Mouse (Mus musculus) heart, postnatal 14 days (tissue): ENCODE data around the gene Brinp2. TPM values are rescaled to one million over a fixed set of nuclear protein-coding genes. Genes with fewer than 3 reads are reported as not detected.

Source experiments
- DNase-seq, 2 experiments: peaks; one replicate each; pipeline ENCODE4 v3.0.0; 2021 to 2022
- intact Hi-C: fragments of 180-260 bp; cut with DNase I; formaldehyde crosslinking; loops from one replicate; pipeline ENCODE4 v1.15.1; 2025
- long read RNA-seq, 2 experiments: library from polyadenylated mRNA; stranded (forward); transcript quantifications; one replicate each; pipeline ENCODE4 v2.0.0; 2021
- total RNA-seq, 2 experiments: library from RNA; stranded (reverse); gene quantifications; 2 replicates each; pipeline ENCODE4 v1.2.3; 2021

Gene Brinp2
- total RNA-seq = under 1 TPM; 0.29 to 0.41 TPM
- long read RNA-seq, experiment 1 = 0 reads
- long read RNA-seq, experiment 2 = 0 reads

DNA sequence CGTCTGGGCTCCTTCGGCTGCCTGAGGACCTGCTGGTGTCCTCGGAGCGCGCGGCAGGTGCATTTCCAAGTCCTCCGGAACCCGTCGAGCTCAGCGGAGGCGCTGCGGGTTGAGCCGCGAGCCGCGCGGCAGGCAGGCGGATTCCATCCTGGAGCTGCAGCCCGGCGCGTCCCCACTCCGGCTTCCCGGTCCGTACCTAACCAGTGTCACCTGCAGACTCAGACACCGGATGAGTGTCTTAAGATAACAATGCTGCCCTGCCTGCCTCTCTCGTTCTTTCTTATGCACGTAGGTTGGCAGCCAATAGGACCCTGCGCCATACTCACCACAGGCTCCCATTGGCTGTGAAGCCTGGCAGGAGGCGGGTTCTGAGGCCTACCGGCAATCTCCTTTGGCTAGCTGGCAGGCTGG lies at the start of gene Brinp2:
Gene Brinp2, minus strand, starts transcription at position 276 of the 411 bp plus-strand sequence.
- intact Hi-C loops = no loop called here
- peak; percentile 57 to 67 for DNase-seq

DNA sequence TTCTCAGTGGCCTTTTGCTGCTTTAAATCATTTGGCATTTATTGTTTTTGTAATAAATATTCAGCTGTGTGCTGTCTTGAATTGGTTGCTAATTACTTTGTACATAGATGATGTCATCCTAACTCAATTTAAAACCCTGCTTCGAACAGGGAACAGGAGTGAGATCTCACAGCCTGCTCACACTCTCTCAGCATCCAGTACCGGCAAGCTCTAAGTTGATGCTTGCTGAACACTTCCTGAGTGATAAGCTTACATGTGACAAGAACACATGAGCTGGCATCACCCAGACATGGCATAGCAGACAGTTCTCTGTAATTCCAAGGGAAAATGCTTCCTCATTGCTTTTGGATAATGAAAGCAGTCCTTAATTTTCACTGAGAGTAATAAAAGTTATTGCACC lies 44.8 kb upstream of the Brinp2 start:
- intact Hi-C loops = no loop called here
- DNase-seq = no peak

DNA sequence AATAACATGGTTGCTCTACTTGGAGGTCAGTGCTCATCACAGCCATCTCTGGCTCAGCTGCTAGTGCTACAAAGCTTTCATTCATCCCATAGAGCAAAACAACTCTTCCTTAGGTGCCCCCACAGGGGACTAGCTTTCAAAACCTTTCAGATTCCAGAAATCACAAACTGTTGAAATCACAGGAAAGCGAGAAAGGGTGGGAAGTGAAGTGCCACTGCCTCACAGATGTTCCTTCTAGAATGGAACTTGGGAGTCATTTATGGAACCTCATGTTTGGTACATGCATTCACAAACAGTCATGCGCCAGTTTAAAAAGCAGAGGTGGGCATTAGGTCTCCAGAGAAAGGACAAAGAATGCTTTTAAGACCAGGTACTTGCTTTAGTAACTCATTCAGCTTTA lies 40.9 kb upstream of the Brinp2 start:
- intact Hi-C loops = no loop called here
- no peak for DNase-seq

DNA sequence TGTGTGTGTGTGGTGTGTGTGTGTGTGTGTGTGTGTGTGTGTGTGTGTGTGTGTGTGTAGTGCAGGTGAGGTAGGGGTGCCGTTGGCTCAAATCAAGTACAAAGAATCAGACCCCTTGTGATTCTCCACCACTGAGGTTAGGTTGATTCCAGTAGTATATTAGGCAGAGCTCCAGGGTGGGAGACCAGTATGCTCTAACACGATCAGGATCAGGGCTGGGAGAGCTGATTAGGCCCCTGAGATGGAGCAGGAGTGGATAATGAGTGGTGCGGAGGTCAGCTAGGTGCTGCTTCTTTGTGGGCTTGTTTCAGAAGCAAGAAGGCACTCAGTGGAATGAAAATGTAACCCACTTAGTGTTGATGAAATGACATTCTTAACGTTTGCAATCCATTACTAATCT lies 34.6 kb upstream of the Brinp2 start:
- intact Hi-C loops = no loop called here
- DNase-seq = no peak

DNA sequence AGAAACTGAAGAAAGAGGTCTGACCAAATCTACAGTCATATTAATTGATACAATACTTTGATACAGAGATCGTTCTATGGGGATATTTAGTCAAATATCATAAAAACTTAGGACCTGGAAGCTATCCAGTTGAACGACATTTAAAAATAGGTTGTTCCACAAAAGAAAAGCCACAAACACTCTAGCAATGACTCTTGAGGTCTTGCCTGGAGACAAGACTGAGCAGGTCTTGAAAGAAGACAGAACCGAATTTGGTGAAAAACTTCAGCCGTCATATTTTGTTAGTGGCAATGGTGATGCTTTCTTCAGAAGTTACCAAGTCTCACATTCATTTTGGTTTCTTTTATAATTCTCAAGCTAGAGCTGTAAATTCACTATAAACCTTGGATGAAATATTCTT lies 32.9 kb upstream of the Brinp2 start:
- intact Hi-C loops = no loop called here
- DNase-seq = no peak

DNA sequence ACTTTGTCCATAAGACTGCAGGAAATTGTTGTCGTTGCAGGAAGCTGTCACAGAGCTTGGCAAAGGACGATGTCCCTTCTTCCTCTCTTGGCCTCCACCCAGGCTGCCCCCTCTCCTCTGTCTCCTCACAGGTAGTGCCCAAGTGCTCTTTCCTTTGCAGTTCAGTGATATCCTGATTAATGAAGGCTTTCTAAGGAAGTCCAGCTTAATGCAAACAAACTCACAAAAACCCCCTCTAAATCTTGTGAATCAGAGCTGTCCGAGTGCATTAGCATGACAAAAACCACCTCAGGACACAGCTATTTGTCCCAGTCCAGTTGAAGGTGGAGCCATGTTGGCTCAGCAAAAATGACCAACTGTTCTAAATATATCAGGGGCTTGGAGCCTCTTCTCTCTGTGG lies 30.7 kb upstream of the Brinp2 start:
- no peak for DNase-seq
- intact Hi-C loops = no loop called here

DNA sequence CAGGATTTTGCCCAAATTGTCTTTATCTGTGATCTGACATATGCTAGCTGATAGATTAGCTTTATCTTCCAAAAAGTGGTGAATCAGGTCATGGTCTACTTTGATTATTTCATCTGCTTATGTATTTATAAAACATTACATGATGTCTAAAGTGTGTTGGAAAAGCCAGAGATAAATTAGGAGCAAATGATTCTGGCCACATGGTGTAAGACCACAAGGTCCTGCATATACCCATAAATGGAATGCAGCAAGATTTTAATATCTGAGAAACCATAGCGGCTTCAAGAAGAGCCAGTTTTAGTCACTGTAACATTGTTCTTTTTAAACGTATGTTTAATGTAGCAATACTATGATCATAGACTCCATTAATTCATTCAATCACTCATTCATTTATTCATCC lies 29.2 kb upstream of the Brinp2 start:
- intact Hi-C loops = no loop called here
- DNase-seq = no peak

DNA sequence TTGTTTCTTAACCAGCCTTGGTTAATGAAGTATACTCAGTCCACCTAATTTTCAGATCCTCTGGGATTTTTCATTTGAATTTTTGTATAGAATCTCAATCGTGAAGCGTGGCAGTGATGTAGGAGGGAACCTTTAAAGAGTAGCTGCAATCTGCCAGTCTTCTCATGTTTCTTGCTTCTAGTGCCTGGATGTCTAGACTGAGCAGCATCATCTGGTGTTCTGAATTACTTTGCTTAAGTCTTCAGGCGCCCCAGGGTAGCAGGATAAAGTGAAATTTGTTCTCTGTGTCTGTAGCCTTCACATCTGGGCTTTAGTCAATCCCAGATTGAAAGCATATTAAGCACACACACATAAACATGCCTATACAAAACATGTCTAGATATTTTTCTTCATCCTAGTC lies 27.1 kb upstream of the Brinp2 start:
- intact Hi-C loops = no loop called here
- no peak for DNase-seq

DNA sequence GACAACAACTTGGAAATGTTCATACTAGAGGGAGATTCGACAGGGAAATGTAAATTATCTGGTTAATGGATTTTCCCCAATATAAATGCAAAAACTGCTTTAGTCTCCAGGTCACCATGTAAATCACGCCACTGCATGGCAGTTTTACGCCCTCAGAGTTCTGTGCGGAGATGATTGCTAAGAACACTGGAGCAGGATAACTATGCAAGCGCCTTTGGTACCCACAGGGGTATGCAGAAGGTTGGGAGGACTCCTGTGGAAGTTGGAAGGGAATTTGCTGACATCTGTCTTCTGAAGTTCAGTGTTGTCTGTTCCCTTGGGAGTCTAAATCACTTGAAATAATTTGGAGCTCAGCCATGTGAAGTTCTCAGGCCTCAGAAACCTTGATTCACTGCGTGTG lies 26.2 kb upstream of the Brinp2 start:
- intact Hi-C loops = no loop called here

DNA sequence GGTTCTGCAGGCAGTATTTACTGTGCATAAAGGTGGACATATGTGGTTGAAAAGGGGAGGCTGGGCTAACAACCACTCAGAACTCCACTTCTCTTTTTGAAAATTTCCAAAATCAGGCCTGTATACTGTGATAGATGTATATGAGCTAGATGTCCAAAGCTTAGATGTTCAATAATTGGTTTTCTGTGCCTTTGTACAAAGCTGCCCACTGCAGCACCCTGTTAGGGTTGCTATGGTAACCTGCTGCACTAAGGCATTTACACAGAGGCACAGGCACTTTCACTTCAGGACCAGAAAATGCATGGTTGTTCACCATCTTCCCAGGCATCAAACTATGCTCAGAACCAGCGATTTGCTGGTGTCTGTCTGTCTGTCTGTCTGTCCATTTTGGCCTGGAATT lies 8.3 kb upstream of the Brinp2 start:
- intact Hi-C loops = no loop called here
- no peak for DNase-seq

More for the DNA sequence above, 26.2 kb upstream of the Brinp2 start:
- no peak for DNase-seq

DNA sequence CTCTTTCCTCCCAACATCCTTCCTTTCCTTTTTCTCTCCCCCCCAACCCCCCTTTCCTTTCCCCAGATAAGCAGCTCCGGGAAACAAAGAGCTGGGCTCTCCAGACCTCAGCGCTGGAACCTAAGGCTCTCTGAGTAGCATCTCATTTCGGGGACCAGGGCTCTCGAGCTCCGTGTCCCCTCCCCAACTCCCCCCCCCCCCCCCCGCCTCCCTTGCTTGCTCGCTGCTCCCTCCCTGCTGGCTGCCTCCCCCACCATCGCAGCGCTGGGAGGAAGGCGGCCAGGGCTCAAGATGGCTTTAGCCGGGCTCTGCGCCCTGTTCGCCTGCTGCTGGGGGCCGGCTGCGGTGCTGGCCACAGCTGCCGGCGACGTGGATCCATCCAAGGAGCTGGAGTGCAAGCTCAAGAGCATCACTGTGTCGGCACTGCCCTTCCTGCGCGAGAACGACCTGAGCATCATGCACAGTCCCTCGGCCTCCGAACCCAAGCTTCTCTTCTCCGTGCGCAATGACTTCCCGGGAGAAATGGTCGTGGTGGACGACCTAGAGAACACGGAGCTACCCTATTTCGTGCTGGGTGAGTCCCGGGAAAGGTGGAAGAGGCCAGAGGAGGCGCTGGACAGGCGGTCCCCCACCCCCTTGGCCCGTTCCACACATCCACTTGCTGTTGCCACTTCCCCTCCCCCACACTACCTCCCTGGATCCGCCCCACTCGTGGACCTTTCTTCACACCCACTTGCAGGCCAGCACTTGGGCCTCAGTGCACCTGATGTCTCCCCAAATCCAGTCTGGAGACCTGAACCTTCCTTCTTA lies 6.4 kb upstream of the Brinp2 start:
- DNase-seq = no peak
- intact Hi-C loops = no loop called here

DNA sequence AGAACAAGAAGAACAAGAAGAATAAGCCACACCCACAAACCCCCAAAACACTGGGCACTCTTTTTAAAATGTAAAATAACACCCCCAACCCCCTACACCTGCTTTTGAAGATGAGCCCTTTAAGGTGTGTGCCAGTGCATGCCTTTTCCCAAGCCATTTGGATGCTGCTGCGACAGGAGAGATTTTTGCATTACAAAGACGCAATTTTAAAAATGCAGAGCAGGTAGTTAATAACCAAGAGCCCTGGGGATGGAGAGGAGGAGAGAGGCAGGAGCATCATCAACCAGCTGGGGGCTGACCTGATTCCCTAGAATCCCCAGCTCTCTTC lies 5.8 kb upstream of the Brinp2 start, which contains the start of gene Astn1:
Gene Astn1, plus strand, starts transcription at position 310 of the 328 bp plus-strand sequence.
- DNase-seq = no peak
- intact Hi-C loops = no loop called here

DNA sequence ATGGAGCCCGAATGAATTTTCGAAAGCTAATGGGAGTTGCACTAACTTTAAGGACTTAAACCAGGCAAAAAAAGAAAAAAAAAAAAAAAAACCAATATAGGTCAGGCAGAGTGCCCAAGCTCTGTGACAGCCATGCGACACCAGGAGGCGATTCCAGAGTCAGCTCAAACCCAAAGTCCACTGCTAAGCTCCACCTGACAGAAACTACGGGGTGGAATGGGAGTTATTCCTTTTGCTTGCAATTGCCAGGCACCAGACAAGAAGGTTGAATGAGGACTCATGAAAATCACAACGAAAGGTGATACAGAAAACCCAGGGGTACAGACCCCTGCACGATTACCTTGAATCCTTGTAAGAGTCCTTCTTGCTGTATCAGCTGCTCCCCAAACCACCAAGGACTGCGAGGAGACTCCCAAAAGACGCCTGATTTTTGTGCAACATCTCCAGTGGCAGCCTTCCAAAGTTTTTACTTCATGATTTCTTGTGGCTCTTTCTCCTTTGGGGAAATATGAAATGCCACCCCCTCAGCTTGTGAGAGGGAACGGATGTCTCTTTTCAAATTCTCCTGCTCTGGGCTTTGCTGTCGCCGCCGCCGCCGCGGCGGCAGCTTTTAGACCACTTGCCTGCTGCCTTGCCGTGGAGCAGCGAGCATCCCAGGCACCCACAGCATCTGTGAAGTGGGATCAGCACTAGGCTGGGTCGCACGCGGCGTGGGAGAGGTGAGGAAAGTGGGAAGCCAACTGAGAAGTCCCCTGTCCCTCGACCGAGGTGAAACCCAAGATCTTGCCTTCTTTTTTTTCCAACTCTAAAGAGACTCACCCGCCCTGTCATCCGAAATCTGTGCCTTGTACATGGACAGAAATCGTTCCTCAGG lies 712 bp downstream of the Brinp2 start:
- DNase-seq = peak in 1 of 2 experiments; percentile 6
- intact Hi-C loops = no loop called here

DNA sequence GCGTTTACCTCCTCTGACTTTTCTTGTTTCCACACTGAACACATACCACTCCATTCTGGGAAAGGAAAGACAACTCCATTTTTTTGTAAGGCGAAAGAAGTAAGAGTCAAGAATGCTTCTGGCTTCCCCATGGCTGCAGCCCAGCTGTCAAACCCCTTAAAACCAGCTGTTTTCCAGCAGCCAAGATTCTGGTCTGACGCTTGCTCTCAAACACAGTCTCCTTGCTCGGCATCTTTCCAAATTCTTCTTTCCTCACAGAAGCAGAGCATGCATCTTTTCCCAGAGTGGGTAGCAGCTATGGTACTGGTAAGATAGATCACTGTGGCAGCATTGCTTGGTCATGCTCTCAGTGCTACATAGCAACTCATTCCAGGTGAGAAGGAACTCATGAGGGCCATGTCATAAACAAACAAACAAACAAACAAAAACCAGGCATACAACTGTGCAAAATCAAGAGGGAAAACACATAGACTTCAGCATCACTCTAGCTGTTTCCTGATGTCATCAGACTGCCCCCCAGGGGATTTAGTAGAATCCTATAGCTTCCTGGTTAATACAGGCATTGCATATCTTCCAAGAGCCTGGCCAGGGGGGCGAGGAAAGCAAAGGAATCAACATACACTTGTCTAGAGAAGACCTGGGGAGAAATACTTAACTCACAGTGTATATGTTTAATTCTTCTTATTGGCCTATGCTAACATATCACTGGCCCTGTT lies 2.3 kb downstream of the Brinp2 start:
- peak in 1 of 2 experiments; percentile 10 for DNase-seq
- intact Hi-C loops = no loop called here

DNA sequence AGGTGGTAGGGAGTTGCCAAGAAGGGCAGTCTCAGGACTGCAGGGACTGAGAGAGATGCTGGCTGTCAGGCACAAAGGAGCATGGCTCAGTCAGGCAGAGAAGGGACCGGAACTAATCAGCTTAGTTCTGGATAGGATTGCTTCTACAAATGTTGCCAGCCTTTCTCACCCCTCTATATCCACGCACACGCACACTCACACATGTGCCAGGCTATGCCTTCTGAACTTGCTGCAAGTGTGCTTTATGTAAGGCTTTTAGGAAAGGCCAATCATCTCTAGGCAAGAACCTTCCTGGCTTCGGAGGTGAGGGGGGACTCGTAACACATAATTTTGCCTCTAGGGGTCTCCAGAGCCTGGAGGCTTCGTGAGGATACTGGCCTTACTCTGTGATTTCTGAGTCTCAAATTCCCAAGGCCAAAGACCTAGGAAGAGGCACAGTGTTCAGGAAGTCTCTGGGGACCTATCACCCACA lies 12.8 kb downstream of the Brinp2 start:
- DNase-seq = no peak
- intact Hi-C loops = loop anchor here (5.0 kb wide), 1 partner anchor 314 kb away; no protein-coding TSS in a partner anchor

DNA sequence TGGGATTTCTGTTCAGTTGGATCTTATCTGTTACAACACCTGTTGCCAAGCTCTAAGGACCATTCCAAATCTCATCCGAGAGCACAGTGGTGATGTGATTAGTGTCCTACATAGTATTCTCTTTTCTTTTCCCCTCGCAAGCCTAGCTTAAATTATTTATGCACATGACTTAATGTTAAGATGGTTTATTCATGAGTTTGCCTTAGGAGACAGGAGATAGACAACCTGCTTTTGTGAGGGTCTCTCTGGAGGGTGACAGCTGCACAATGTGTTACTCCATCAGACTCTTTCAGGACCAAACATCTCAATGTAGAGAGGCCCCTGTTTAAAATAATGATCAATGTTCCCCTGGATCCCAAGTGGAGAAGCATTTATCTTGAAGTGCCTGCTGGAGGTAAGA lies 27.3 kb downstream of the Brinp2 start:
- intact Hi-C loops = no loop called here
- DNase-seq = no peak

DNA sequence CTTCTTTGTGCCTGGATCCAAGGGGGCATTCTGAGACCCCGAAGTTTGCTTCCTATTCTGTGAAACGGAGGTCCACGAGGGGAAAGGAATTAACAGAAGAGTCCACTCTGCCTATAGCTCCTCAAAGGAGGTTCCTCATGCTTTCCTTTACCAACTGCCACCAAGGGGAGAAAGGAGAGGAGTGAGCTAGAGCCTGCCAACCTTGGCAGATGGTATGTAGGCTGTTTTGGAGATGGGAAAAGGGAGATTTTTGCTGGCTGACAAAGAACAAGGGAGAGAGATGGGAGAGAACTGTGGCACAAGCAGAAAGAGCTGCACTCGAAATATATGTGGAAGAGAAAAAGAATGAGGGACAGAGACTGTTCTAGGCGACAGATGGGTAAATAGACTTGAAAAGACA lies 28.0 kb downstream of the Brinp2 start:
- no peak for DNase-seq
- intact Hi-C loops = no loop called here

DNA sequence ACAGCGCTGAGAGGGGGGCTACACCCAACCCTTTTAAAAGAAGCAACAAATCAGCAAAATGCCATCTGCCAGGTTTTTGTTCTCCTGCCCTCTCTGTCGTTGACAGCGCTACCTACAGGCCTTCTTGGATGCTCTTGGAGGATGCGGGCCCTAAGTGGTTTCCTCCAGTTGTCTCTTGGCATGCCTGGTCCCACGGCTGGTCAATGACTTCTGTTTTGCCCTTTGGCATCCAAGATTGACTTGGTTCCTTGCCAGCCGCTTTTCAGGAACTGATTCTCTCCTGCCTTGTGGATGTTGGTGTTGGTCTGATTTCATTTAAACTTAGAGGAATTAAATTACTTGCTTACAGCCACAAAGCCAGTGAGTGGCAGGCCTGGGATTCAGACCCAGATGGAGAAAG lies 32.8 kb downstream of the Brinp2 start:
- DNase-seq = no peak
- intact Hi-C loops = no loop called here

DNA sequence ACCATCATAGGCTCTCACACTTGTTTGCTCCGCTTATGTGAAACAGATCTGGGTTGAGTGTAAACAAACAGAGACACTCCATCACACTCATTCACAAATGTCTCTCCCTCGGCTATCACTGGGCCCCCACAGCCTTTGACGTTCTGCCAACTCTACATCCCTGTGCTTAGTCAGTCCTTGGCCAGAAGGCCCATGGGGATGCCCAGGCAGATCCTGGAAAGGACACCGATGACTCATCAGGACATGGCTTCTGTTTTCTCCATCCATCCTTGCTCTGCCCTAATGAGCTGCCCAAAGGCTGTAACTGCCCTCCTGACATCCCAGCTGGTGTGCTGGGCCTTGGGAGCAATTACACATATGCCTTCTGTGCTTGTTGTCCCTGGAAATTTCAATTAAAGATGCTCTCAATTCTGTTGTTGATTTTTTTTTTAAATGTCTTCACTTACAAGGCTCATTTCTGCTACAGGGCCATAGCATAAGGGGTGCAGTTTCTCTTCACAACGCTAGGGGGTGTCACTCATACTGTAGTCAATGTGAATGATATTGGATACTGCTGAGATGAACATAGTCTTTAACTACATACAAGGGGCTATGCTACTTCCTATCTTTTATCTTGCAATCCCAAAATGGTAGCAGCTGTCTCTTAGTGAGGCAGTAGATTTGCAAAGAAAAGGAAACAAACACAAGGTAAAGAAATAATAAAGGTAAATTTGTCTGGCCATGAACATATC lies 45.5 kb downstream of the Brinp2 start:
- intact Hi-C loops = no loop called here
- peak in 1 of 2 experiments; percentile 2 for DNase-seq

DNA sequence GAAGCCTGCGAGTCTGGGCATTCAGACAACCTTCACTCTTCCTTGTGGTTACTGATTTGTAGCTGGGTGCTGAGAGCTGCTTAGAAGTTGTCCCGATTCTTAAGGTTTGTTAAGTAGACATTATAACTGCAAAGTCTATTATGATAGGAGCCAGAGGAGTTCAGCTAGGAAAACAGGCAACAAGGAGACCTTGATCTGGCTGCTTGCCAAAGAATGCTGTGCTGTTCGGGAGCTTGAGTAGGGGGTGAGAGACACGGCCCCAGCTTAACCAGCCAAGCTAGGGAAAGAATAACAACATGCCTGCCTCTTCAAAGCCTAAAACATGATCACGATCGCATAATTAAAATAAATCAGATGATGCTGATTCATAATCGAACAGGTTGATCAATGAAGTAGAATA lies 59.1 kb downstream of the Brinp2 start:
- intact Hi-C loops = no loop called here
- DNase-seq = no peak
